Mouse (Mus musculus) bone marrow, adult 2 months (tissue): ENCODE results near the gene Cped1.

Source experiments
- CTCF ChIP-seq: fragments of 200-500 bp; IDR thresholded peaks from 2 replicates; pipeline ENCODE4 v1.5.1; 2011; ENCODE audit warnings: low read length, control low read depth; ENCODE audit not compliant: control insufficient read depth, insufficient read depth
- POLR2A ChIP-seq: fragments of 200-500 bp; IDR thresholded peaks from 2 replicates; pipeline ENCODE4 v1.6.1; 2011; ENCODE audit warnings: low read depth, mild to moderate bottlenecking, control low read depth, low read length, borderline replicate concordance; ENCODE audit not compliant: control insufficient read depth

DNA sequence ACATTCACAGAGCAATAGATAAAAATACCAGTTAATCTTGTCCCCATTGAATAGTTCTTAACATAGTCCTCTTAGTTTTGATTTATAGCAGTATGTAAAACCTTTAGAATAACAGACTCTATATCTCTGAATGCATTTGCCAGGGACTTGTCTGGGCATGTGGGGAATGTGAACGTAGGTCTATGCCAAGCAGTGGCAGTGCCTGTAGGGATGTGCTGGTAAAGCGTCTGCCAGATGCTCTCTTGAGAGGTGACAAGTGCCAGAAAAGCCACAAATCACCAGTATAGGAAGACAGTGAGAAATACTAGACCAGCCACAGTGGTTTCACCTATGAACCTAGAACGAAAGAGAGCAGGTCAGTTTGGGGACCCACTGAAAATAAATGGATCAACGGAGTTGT lies 276.8 kb downstream of the Cped1 start:
- TF ChIP-seq POLR2A (no peak), CTCF (no peak)
